Mouse (Mus musculus): ENCODE measurements around the gene Dnajc13. TPM values are rescaled to one million over a fixed set of nuclear protein-coding genes. Genes with fewer than 3 reads are reported as not detected.

Gene Dnajc13
- polyA plus RNA-seq, 1 experiment from 2014 or later = 16.5 TPM

- H3K4me2 ChIP-seq (ENCODE audit: low read depth, low read length) = no peak overlapping the region
- no peak for ATAC-seq (ENCODE audit: low read depth)
- no peak overlapping the region for H3K27ac ChIP-seq (ENCODE audit: low read length)
- no peaks in the 10 kb centered on the region for H3K4me1 ChIP-seq (replicated peaks; ENCODE audit: control insufficient read depth, insufficient read depth, low read length)
- H3K27me3 ChIP-seq (ENCODE audit: control insufficient read depth, insufficient read depth, low read depth, low read length) = no peaks in the 10 kb centered on the region
- H3K36me3 ChIP-seq (ENCODE audit: control insufficient read depth, insufficient read depth, low read length) = peaks cover 42% of the 10 kb centered on the region
- 94% methylated on average over 6 of the region's 6 CpGs for whole genome bisulfite sequencing
- H3K9ac ChIP-seq (ENCODE audit: low read length) = no peak overlapping the region
- H3K4me3 ChIP-seq (ENCODE audit: low read length) = no peak overlapping the region
- H3K9me3 ChIP-seq (ENCODE audit: control insufficient read depth, low read length) = no peaks in the 10 kb centered on the region
These were observed 82.7 kb downstream of the Dnajc13 start for GRCm38 (mm10) chr9:104180046-104180445.

GRCm38 (mm10) chr9:104172342-104172741 is 90.4 kb downstream of the Dnajc13 start:
- H3K27me3 ChIP-seq (ENCODE audit: control insufficient read depth, insufficient read depth, low read depth, low read length) = no peaks in the 10 kb centered on the region
- ATAC-seq (ENCODE audit: low read depth) = no peak
- H3K4me1 ChIP-seq (replicated peaks; ENCODE audit: control insufficient read depth, insufficient read depth, low read length) = no peaks in the 10 kb centered on the region
- no peak overlapping the region for H3K9ac ChIP-seq (ENCODE audit: low read length)
- H3K9me3 ChIP-seq (ENCODE audit: control insufficient read depth, low read length) = no peaks in the 10 kb centered on the region
- 68% methylated on average over 6 of the region's 6 CpGs for WGBS
- no peak overlapping the region for H3K27ac ChIP-seq (ENCODE audit: low read length)
- H3K4me2 ChIP-seq (ENCODE audit: low read depth, low read length) = no peak overlapping the region
- H3K4me3 ChIP-seq (ENCODE audit: low read length) = no peak overlapping the region
- H3K36me3 ChIP-seq (ENCODE audit: control insufficient read depth, insufficient read depth, low read length) = peaks cover 33% of the 10 kb centered on the region

- Histone ChIP-seq H3K36me3 (ENCODE audit: control insufficient read depth, insufficient read depth, low read length) (peaks cover 34% of the 10 kb centered on the region), H3K27me3 (ENCODE audit: control insufficient read depth, insufficient read depth, low read depth, low read length) (no peaks in the 10 kb centered on the region), H3K9ac (ENCODE audit: low read length) (no peak overlapping the region), H3K4me3 (ENCODE audit: low read length) (no peak overlapping the region), H3K4me2 (ENCODE audit: low read depth, low read length) (no peak overlapping the region), H3K4me1 (replicated peaks; ENCODE audit: control insufficient read depth, insufficient read depth, low read length) (no peaks in the 10 kb centered on the region), H3K27ac (ENCODE audit: low read length) (no peak overlapping the region), H3K9me3 (ENCODE audit: control insufficient read depth, low read length) (no peaks in the 10 kb centered on the region)
- no peak for ATAC-seq (ENCODE audit: low read depth)
- WGBS = 81% methylated on average over 6 of the region's 6 CpGs
These were observed 91.1 kb downstream of the Dnajc13 start for GRCm38 (mm10) chr9:104171651-104172050.

GRCm38 (mm10) chr9:104169986-104170385 is 92.7 kb downstream of the Dnajc13 start:
- H3K4me3 ChIP-seq (ENCODE audit: low read length) = no peak overlapping the region
- 87% methylated on average over 10 of the region's 10 CpGs for WGBS
- H3K36me3 ChIP-seq (ENCODE audit: control insufficient read depth, insufficient read depth, low read length) = peaks cover 32% of the 10 kb centered on the region
- no peaks in the 10 kb centered on the region for H3K4me1 ChIP-seq (replicated peaks; ENCODE audit: control insufficient read depth, insufficient read depth, low read length)
- H3K4me2 ChIP-seq (ENCODE audit: low read depth, low read length) = no peak overlapping the region
- H3K9ac ChIP-seq (ENCODE audit: low read length) = no peak overlapping the region
- no peaks in the 10 kb centered on the region for H3K9me3 ChIP-seq (ENCODE audit: control insufficient read depth, low read length)
- H3K27me3 ChIP-seq (ENCODE audit: control insufficient read depth, insufficient read depth, low read depth, low read length) = no peaks in the 10 kb centered on the region
- ATAC-seq (ENCODE audit: low read depth) = no peak
- H3K27ac ChIP-seq (ENCODE audit: low read length) = no peak overlapping the region

- no peak overlapping the region for H3K27ac ChIP-seq (ENCODE audit: low read length)
- H3K4me3 ChIP-seq (ENCODE audit: low read length) = no peak overlapping the region
- WGBS = 88% methylated on average over 5 of the region's 5 CpGs
- no peak overlapping the region for H3K9ac ChIP-seq (ENCODE audit: low read length)
- no peaks in the 10 kb centered on the region for H3K9me3 ChIP-seq (ENCODE audit: control insufficient read depth, low read length)
- no peak overlapping the region for H3K4me2 ChIP-seq (ENCODE audit: low read depth, low read length)
- peaks cover 38% of the 10 kb centered on the region for H3K36me3 ChIP-seq (ENCODE audit: control insufficient read depth, insufficient read depth, low read length)
- H3K27me3 ChIP-seq (ENCODE audit: control insufficient read depth, insufficient read depth, low read depth, low read length) = no peaks in the 10 kb centered on the region
- no peaks in the 10 kb centered on the region for H3K4me1 ChIP-seq (replicated peaks; ENCODE audit: control insufficient read depth, insufficient read depth, low read length)
- ATAC-seq (ENCODE audit: low read depth) = no peak
These were observed 96.8 kb downstream of the Dnajc13 start for GRCm38 (mm10) chr9:104165926-104166325.

- no peak for ATAC-seq (ENCODE audit: low read depth)
- no peak overlapping the region for H3K9ac ChIP-seq (ENCODE audit: low read length)
- WGBS = 85% methylated on average over 5 of the region's 5 CpGs
- H3K4me3 ChIP-seq (ENCODE audit: low read length) = no peak overlapping the region
- H3K4me2 ChIP-seq (ENCODE audit: low read depth, low read length) = no peak overlapping the region
- peaks cover 44% of the 10 kb centered on the region for H3K36me3 ChIP-seq (ENCODE audit: control insufficient read depth, insufficient read depth, low read length)
- H3K9me3 ChIP-seq (ENCODE audit: control insufficient read depth, low read length) = no peaks in the 10 kb centered on the region
- no peaks in the 10 kb centered on the region for H3K27me3 ChIP-seq (ENCODE audit: control insufficient read depth, insufficient read depth, low read depth, low read length)
- no peaks in the 10 kb centered on the region for H3K4me1 ChIP-seq (replicated peaks; ENCODE audit: control insufficient read depth, insufficient read depth, low read length)
- no peak overlapping the region for H3K27ac ChIP-seq (ENCODE audit: low read length)
These were observed 98.5 kb downstream of the Dnajc13 start for GRCm38 (mm10) chr9:104164194-104164593.

- H3K9ac ChIP-seq (ENCODE audit: low read length) = no peak overlapping the region
- H3K4me1 ChIP-seq (replicated peaks; ENCODE audit: control insufficient read depth, insufficient read depth, low read length) = no peaks in the 10 kb centered on the region
- no peak overlapping the region for H3K27ac ChIP-seq (ENCODE audit: low read length)
- WGBS = 69% methylated on average over 7 of the region's 7 CpGs
- H3K4me2 ChIP-seq (ENCODE audit: low read depth, low read length) = no peak overlapping the region
- H3K27me3 ChIP-seq (ENCODE audit: control insufficient read depth, insufficient read depth, low read depth, low read length) = no peaks in the 10 kb centered on the region
- H3K36me3 ChIP-seq (ENCODE audit: control insufficient read depth, insufficient read depth, low read length) = peaks cover 46% of the 10 kb centered on the region
- H3K4me3 ChIP-seq (ENCODE audit: low read length) = no peak overlapping the region
- no peak for ATAC-seq (ENCODE audit: low read depth)
- no peaks in the 10 kb centered on the region for H3K9me3 ChIP-seq (ENCODE audit: control insufficient read depth, low read length)
These were observed 101.6 kb downstream of the Dnajc13 start for GRCm38 (mm10) chr9:104161117-104161516.

GRCm38 (mm10) chr9:104157291-104157690 is 105.4 kb downstream of the Dnajc13 start:
- WGBS = 92% methylated on average over 7 of the region's 7 CpGs
- H3K27ac ChIP-seq (ENCODE audit: low read length) = no peak overlapping the region
- no peaks in the 10 kb centered on the region for H3K9me3 ChIP-seq (ENCODE audit: control insufficient read depth, low read length)
- H3K27me3 ChIP-seq (ENCODE audit: control insufficient read depth, insufficient read depth, low read depth, low read length) = no peaks in the 10 kb centered on the region
- H3K36me3 ChIP-seq (ENCODE audit: control insufficient read depth, insufficient read depth, low read length) = peaks cover 62% of the 10 kb centered on the region
- no peak overlapping the region for H3K4me3 ChIP-seq (ENCODE audit: low read length)
- ATAC-seq (ENCODE audit: low read depth) = no peak
- no peak overlapping the region for H3K9ac ChIP-seq (ENCODE audit: low read length)
- H3K4me1 ChIP-seq (replicated peaks; ENCODE audit: control insufficient read depth, insufficient read depth, low read length) = no peaks in the 10 kb centered on the region
- no peak overlapping the region for H3K4me2 ChIP-seq (ENCODE audit: low read depth, low read length)

GRCm38 (mm10) chr9:104156506-104156905 is 106.2 kb downstream of the Dnajc13 start:
- Histone ChIP-seq H3K4me1 (replicated peaks; ENCODE audit: control insufficient read depth, insufficient read depth, low read length) (no peaks in the 10 kb centered on the region), H3K27ac (ENCODE audit: low read length) (no peak overlapping the region), H3K9ac (ENCODE audit: low read length) (no peak overlapping the region), H3K4me2 (ENCODE audit: low read depth, low read length) (no peak overlapping the region), H3K36me3 (ENCODE audit: control insufficient read depth, insufficient read depth, low read length) (peaks cover 55% of the 10 kb centered on the region), H3K27me3 (ENCODE audit: control insufficient read depth, insufficient read depth, low read depth, low read length) (no peaks in the 10 kb centered on the region), H3K4me3 (ENCODE audit: low read length) (no peak overlapping the region), H3K9me3 (ENCODE audit: control insufficient read depth, low read length) (no peaks in the 10 kb centered on the region)
- WGBS = 94% methylated on average over 8 of the region's 8 CpGs
- no peak for ATAC-seq (ENCODE audit: low read depth)

- no peaks in the 10 kb centered on the region for H3K4me1 ChIP-seq (replicated peaks; ENCODE audit: control insufficient read depth, insufficient read depth, low read length)
- peaks cover 54% of the 10 kb centered on the region for H3K36me3 ChIP-seq (ENCODE audit: control insufficient read depth, insufficient read depth, low read length)
- no peak for ATAC-seq (ENCODE audit: low read depth)
- H3K9ac ChIP-seq (ENCODE audit: low read length) = no peak overlapping the region
- no peak overlapping the region for H3K4me2 ChIP-seq (ENCODE audit: low read depth, low read length)
- no peak overlapping the region for H3K27ac ChIP-seq (ENCODE audit: low read length)
- no peak overlapping the region for H3K4me3 ChIP-seq (ENCODE audit: low read length)
- 92% methylated on average over 14 of the region's 14 CpGs for WGBS
- no peaks in the 10 kb centered on the region for H3K9me3 ChIP-seq (ENCODE audit: control insufficient read depth, low read length)
- H3K27me3 ChIP-seq (ENCODE audit: control insufficient read depth, insufficient read depth, low read depth, low read length) = no peaks in the 10 kb centered on the region
These were observed 107.5 kb downstream of the Dnajc13 start for GRCm38 (mm10) chr9:104155100-104155715.
